Mouse (Mus musculus): ENCODE measurements around the gene Obscn.

- TF ChIP-seq CTCF (IDR thresholded peaks at IDR 0.05; ENCODE audit: low read depth) (no peak), EP300 (IDR thresholded peaks at IDR 0.05; ENCODE audit: low read depth) (peak; percentile 57; the same call in 1 of the 2 replicates)
These were observed 188.2 kb downstream of the Obscn start for GRCm38 (mm10) chr11:58947798-58948528.

All from liver, postnatal 0 days (tissue).